Mouse (Mus musculus) forebrain, embryonic 11.5 days (tissue): ENCODE results near the gene Il5. TPM values are rescaled to one million over a fixed set of nuclear protein-coding genes. Genes with fewer than 3 reads are reported as not detected.

Experiments used
- ATAC-seq: fragments of 200-750 bp; cut with Nextera tagmentation; replicated peaks from 2 replicates; pipeline ENCODE4 v1.8.0; 2017; ENCODE audit warnings: moderate TSS enrichment; ENCODE audit not compliant: low FRiP score
- DNase-seq: peaks from one replicate; pipeline ENCODE4 v3.0.0-alpha.2; 2017; ENCODE audit warnings: low spot score
- H3K27ac ChIP-seq: fragments of 300-500 bp; sonication (generic); 2 replicates; pipeline ENCODE4 v1.5.1; 2014; ENCODE audit warnings: low read depth, low read length
- H3K27me3 ChIP-seq: fragments of 300-500 bp; sonication (generic); 2 replicates; pipeline ENCODE4 v1.6.1; 2014; ENCODE audit warnings: mild to moderate bottlenecking, low read length, mixed read lengths; ENCODE audit not compliant: control insufficient read depth, insufficient read depth
- H3K36me3 ChIP-seq: fragments of 300-500 bp; sonication (generic); 2 replicates; pipeline ENCODE4 v1.6.1; 2014; ENCODE audit warnings: mild to moderate bottlenecking, low read length, moderate library complexity, mixed read lengths; ENCODE audit not compliant: control insufficient read depth, insufficient read depth
- H3K4me1 ChIP-seq: fragments of 300-500 bp; sonication (generic); replicated peaks from 2 replicates; pipeline ENCODE4 v1.6.1; 2014; ENCODE audit warnings: low read length, mixed read lengths; ENCODE audit not compliant: control insufficient read depth, insufficient read depth
- H3K4me2 ChIP-seq: fragments of 300-500 bp; sonication (generic); 2 replicates; pipeline ENCODE4 v1.6.1; 2014; ENCODE audit warnings: low read depth, mild to moderate bottlenecking, low read length, moderate library complexity, mixed read lengths; ENCODE audit not compliant: severe bottlenecking
- H3K4me3 ChIP-seq: fragments of 300-500 bp; sonication (generic); 2 replicates; pipeline ENCODE4 v1.5.1; 2014; ENCODE audit warnings: low read depth, low read length
- H3K9ac ChIP-seq: fragments of 300-500 bp; sonication (generic); 2 replicates; pipeline ENCODE4 v1.6.1; 2014; ENCODE audit warnings: low read length
- H3K9me3 ChIP-seq: fragments of 300-500 bp; sonication (generic); 2 replicates; pipeline ENCODE4 v1.6.1; 2016; ENCODE audit warnings: low read length, mixed read lengths; ENCODE audit not compliant: control insufficient read depth
- WGBS: fragments of 180-500 bp; shearing (Covaris S2); extraction: QIAGEN DNeasy Blood & Tissue Kit; methylation state at CpG from one replicate; pipeline ENCODE4 v1.1.7; 2014; 5-methylcytosine and 5-hydroxymethylcytosine counted together
- polyA plus RNA-seq: library from polyadenylated mRNA; unstranded; fragments of >200 nt; fragmentation: Nextera tagmentation; extraction: Ambion mirVana; gene quantifications from 2 replicates; pipeline ENCODE4 v1.2.1, GENCODE M21; 2014

Gene Il5
- polyA plus RNA-seq, 1 experiment from 2014 or later = not detected

DNA sequence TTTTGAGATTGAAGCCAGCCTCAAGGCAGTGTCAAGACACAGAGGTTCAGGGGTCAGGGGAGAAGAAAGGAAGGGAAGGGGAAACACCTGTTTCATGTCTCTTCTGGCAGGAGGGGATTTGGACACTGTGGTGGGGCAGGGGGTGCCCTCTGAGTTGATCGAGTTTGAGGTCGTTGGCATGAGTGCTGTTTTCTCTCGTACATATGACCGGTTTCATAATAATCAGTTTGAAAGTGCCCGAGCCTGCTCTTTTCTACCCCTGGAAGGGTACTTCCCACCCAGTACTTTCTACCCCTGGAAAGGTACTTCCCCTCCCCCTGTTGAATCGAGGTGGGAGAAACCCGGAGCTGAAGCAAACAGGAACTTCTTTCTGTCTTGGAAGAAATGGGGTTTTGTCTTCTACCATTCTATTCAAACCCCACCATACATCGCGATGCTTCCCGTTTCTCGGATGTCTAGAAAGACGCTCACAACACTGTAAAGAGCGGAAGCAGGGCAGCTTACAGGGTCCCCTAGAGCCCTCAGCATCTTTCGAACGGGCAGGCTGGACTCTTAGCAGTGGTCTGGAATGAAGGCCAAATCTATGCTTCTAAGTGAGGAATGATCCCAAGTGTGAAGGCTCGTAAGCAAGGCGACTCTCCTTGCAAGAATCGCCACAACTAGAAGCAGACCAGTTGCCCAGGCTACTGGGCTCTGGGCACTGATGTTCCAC, 14.5 kb downstream of the Il5 start:
- ATAC-seq = no peak
- no peaks in the 10 kb centered on the region for H3K9me3 ChIP-seq
- no peak overlapping the region for H3K9ac ChIP-seq
- DNase-seq = no peak
- H3K4me2 ChIP-seq = no peak overlapping the region
- H3K4me3 ChIP-seq = no peak overlapping the region
- H3K27me3 ChIP-seq = no peaks in the 10 kb centered on the region
- 71% methylated on average over 18 of the region's 18 CpGs for WGBS
- H3K4me1 ChIP-seq = no peaks in the 10 kb centered on the region
- no peak overlapping the region for H3K27ac ChIP-seq
- no peaks in the 10 kb centered on the region for H3K36me3 ChIP-seq

DNA sequence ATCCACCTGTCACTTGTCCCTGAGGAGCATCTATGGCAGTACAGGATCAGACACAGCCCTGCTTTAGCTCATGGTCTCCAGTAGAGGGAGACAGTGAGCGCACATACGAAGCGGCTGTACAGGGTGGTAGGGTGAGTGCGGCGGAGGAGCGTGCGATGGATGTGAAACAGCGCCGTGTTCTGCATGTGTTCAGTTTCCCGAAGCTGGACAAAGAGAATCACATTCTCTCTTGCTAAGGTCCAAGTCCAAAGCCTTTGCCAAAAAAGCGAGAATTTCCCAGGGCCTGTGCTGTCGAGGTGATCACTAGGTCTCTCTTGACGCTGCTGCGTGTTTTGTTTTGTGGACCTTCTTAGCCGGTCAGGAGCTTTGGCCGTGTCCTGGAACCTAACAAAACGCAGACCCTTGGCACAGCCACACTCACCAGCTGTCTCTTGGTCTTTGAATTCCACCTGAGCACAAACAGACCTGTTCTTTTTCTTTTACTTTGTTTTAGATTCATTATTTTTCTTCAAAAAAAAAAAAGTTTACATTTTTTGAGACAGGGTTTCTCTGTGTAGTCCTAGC, 15.2 kb downstream of the Il5 start:
- Histone ChIP-seq H3K9me3 (no peaks in the 10 kb centered on the region), H3K27ac (no peak overlapping the region), H3K9ac (peak overlapping the region; percentile 33; the same call in 1 of the 2 replicates), H3K4me3 (no peak overlapping the region), H3K27me3 (no peaks in the 10 kb centered on the region), H3K4me1 (no peaks in the 10 kb centered on the region), H3K4me2 (peak overlapping the region; percentile 34; the same call in 1 of the 2 replicates), H3K36me3 (no peaks in the 10 kb centered on the region)
- 24% methylated on average over 17 of the region's 17 CpGs for WGBS
- peak; percentile 85 for ATAC-seq
- DNase-seq = peak; percentile 82

GRCm38 (mm10) chr11:53736771-53737572, 16.4 kb downstream of the Il5 start:
- Histone ChIP-seq H3K36me3 (no peaks in the 10 kb centered on the region), H3K9me3 (no peaks in the 10 kb centered on the region), H3K27ac (no peak overlapping the region), H3K27me3 (no peaks in the 10 kb centered on the region), H3K4me2 (no peak overlapping the region), H3K9ac (no peak overlapping the region), H3K4me1 (no peaks in the 10 kb centered on the region), H3K4me3 (no peak overlapping the region)
- peak; percentile 33; the same call in 1 of the 2 replicates for ATAC-seq
- DNase-seq = peak; percentile 87
- whole genome bisulfite sequencing = 51% methylated on average over 14 of the region's 14 CpGs

GRCm38 (mm10) chr11:53737573-53737946, 17.0 kb downstream of the Il5 start:
- H3K9ac ChIP-seq = no peak overlapping the region
- H3K27me3 ChIP-seq = no peaks in the 10 kb centered on the region
- no peaks in the 10 kb centered on the region for H3K36me3 ChIP-seq
- no peak overlapping the region for H3K4me3 ChIP-seq
- no peaks in the 10 kb centered on the region for H3K9me3 ChIP-seq
- no peaks in the 10 kb centered on the region for H3K4me1 ChIP-seq
- H3K27ac ChIP-seq = no peak overlapping the region
- 43% methylated on average over 6 of the region's 6 CpGs for WGBS
- ATAC-seq (peak; percentile 33; the same call in 1 of the 2 replicates), DNase-seq (peak; percentile 61)
- no peak overlapping the region for H3K4me2 ChIP-seq

- Histone ChIP-seq H3K9me3 (no peaks in the 10 kb centered on the region), H3K9ac (no peak overlapping the region), H3K4me3 (no peak overlapping the region), H3K4me2 (no peak overlapping the region), H3K4me1 (no peaks in the 10 kb centered on the region), H3K36me3 (no peaks in the 10 kb centered on the region), H3K27ac (no peak overlapping the region), H3K27me3 (no peaks in the 10 kb centered on the region)
- no peak for ATAC-seq
- no peak for DNase-seq
- 1% methylated on average over 5 of the region's 5 CpGs for WGBS
These were observed 21.8 kb downstream of the Il5 start for GRCm38 (mm10) chr11:53742353-53742752.

GRCm38 (mm10) chr11:53745260-53745659, 24.7 kb downstream of the Il5 start:
- no peak overlapping the region for H3K4me3 ChIP-seq
- WGBS = 91% methylated on average over 2 of the region's 2 CpGs

DNA sequence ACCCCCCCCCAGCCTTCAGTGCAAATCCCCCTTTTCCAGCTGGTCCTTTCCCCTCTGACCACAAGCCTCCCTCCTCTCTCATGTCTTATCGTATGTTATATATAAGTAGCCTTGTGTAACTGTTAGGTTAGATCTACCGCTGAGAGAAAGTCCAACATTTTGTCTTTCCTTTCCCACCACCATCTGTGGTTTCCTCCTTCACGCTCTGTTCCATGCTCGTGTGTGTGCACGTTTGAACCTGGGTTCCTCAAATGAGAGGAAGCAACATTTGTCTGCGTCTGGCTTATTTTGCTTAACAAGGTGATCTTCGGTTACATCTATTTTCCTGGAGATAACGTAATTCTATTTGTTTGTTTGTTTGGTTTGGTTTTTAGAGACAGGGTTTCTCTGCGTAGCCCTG, 27.4 kb downstream of the Il5 start:
- no peak overlapping the region for H3K4me2 ChIP-seq
- no peak overlapping the region for H3K4me3 ChIP-seq
- ATAC-seq (no peak), DNase-seq (no peak)
- no peaks in the 10 kb centered on the region for H3K36me3 ChIP-seq
- no peaks in the 10 kb centered on the region for H3K9me3 ChIP-seq
- no peak overlapping the region for H3K27ac ChIP-seq
- 93% methylated on average over 9 of the region's 9 CpGs for WGBS
- H3K9ac ChIP-seq = no peak overlapping the region
- H3K27me3 ChIP-seq = no peaks in the 10 kb centered on the region
- H3K4me1 ChIP-seq = no peaks in the 10 kb centered on the region

More at GRCm38 (mm10) chr11:53745260-53745659, 24.7 kb downstream of the Il5 start:
- no peak overlapping the region for H3K27ac ChIP-seq
- H3K36me3 ChIP-seq = no peaks in the 10 kb centered on the region
- DNase-seq = no peak
- no peak for ATAC-seq
- no peaks in the 10 kb centered on the region for H3K9me3 ChIP-seq
- H3K9ac ChIP-seq = no peak overlapping the region
- H3K4me1 ChIP-seq = no peaks in the 10 kb centered on the region
- H3K4me2 ChIP-seq = no peak overlapping the region
- no peaks in the 10 kb centered on the region for H3K27me3 ChIP-seq

GRCm38 (mm10) chr11:53748614-53749013, 28.0 kb downstream of the Il5 start:
- H3K4me1 ChIP-seq = no peaks in the 10 kb centered on the region
- H3K9ac ChIP-seq = no peak overlapping the region
- no peaks in the 10 kb centered on the region for H3K9me3 ChIP-seq
- no peak for DNase-seq
- H3K4me3 ChIP-seq = no peak overlapping the region
- 84% methylated on average over 6 of the region's 6 CpGs for WGBS
- no peak for ATAC-seq
- no peak overlapping the region for H3K27ac ChIP-seq
- H3K36me3 ChIP-seq = no peaks in the 10 kb centered on the region
- H3K4me2 ChIP-seq = no peak overlapping the region
- no peaks in the 10 kb centered on the region for H3K27me3 ChIP-seq
